Mouse (Mus musculus): Measurements from ENCODE around the gene Hibadh. TPM values are rescaled to one million over a fixed set of nuclear protein-coding genes. Genes with fewer than 3 reads are reported as not detected.

Hibadh gene
- polyA plus RNA-seq, 1 experiment from 2014 or later, result 68.7 TPM

GRCm38 (mm10) chr6:52630625-52631024 lies 9.6 kb downstream of the Hibadh start:
- no peaks in the 10 kb centered on the region for H3K4me1 ChIP-seq
- H3K27me3 ChIP-seq (ENCODE audit: low read depth, poor library complexity, severe bottlenecking), result no peaks in the 10 kb centered on the region
- no peak for DNase-seq (ENCODE audit: low spot score)
- H3K9me3 ChIP-seq (replicated peaks), result no peaks in the 10 kb centered on the region
- peaks cover 9% of the 10 kb centered on the region for H3K36me3 ChIP-seq
- H3K27ac ChIP-seq, result no peak overlapping the region
- 95% methylated on average over 4 of the region's 4 CpGs for WGBS
- H3K4me3 ChIP-seq, result no peak overlapping the region

GRCm38 (mm10) chr6:52629180-52629579 lies 11.0 kb downstream of the Hibadh start:
- WGBS, result over 99% methylated on average over 4 of the region's 4 CpGs
- peaks cover 19% of the 10 kb centered on the region for H3K36me3 ChIP-seq
- no peaks in the 10 kb centered on the region for H3K9me3 ChIP-seq (replicated peaks)
- no peak overlapping the region for H3K27ac ChIP-seq
- H3K4me3 ChIP-seq, result no peak overlapping the region
- no peaks in the 10 kb centered on the region for H3K27me3 ChIP-seq (ENCODE audit: low read depth, poor library complexity, severe bottlenecking)
- no peak for DNase-seq (ENCODE audit: low spot score)
- H3K4me1 ChIP-seq, result no peaks in the 10 kb centered on the region

- no peaks in the 10 kb centered on the region for H3K9me3 ChIP-seq (replicated peaks)
- WGBS, result 87% methylated on average over 4 of the region's 4 CpGs
Measured at GRCm38 (mm10) chr6:52626735-52627134, 13.5 kb downstream of the Hibadh start.

GRCm38 (mm10) chr6:52623741-52624140 lies 16.4 kb downstream of the Hibadh start:
- 95% methylated on average over 3 of the region's 3 CpGs for WGBS
- Histone ChIP-seq H3K27ac (no peak overlapping the region), H3K36me3 (peaks cover 30% of the 10 kb centered on the region), H3K9me3 (replicated peaks) (no peaks in the 10 kb centered on the region), H3K27me3 (ENCODE audit: low read depth, poor library complexity, severe bottlenecking) (no peaks in the 10 kb centered on the region), H3K4me1 (peaks cover 6% of the 10 kb centered on the region; the same call in 1 of the 2 replicates), H3K4me3 (no peak overlapping the region)
- no peak for DNase-seq (ENCODE audit: low spot score)

More at GRCm38 (mm10) chr6:52626735-52627134, 13.5 kb downstream of the Hibadh start:
- Histone ChIP-seq H3K4me1 (peaks cover 3% of the 10 kb centered on the region; the same call in 1 of the 2 replicates), H3K27ac (no peak overlapping the region), H3K36me3 (peaks cover 20% of the 10 kb centered on the region), H3K27me3 (ENCODE audit: low read depth, poor library complexity, severe bottlenecking) (no peaks in the 10 kb centered on the region), H3K4me3 (no peak overlapping the region)
- no peak for DNase-seq (ENCODE audit: low spot score)

- Histone ChIP-seq H3K9me3 (replicated peaks) (no peaks in the 10 kb centered on the region), H3K4me3 (no peak overlapping the region), H3K27me3 (ENCODE audit: low read depth, poor library complexity, severe bottlenecking) (no peaks in the 10 kb centered on the region), H3K4me1 (peaks cover 6% of the 10 kb centered on the region; the same call in 1 of the 2 replicates), H3K36me3 (peaks cover 34% of the 10 kb centered on the region), H3K27ac (no peak overlapping the region)
- DNase-seq (ENCODE audit: low spot score), result no peak
- whole genome bisulfite sequencing, result 69% methylated on average over 11 of the region's 11 CpGs
Measured at GRCm38 (mm10) chr6:52621731-52622480, 18.3 kb downstream of the Hibadh start.

GRCm38 (mm10) chr6:52620090-52620489 lies 20.1 kb downstream of the Hibadh start:
- DNase-seq (ENCODE audit: low spot score), result no peak
- H3K36me3 ChIP-seq, result peaks cover 27% of the 10 kb centered on the region
- no peaks in the 10 kb centered on the region for H3K9me3 ChIP-seq (replicated peaks)
- 83% methylated on average over 2 of the region's 2 CpGs for WGBS
- peaks cover 6% of the 10 kb centered on the region; the same call in 1 of the 2 replicates for H3K4me1 ChIP-seq
- no peak overlapping the region for H3K4me3 ChIP-seq
- no peaks in the 10 kb centered on the region for H3K27me3 ChIP-seq (ENCODE audit: low read depth, poor library complexity, severe bottlenecking)
- no peak overlapping the region for H3K27ac ChIP-seq

- no peak overlapping the region for H3K27ac ChIP-seq
- 0 out of 2 replicates have a peak, but pooled peaks cover 3% of the 10 kb centered on the region for H3K4me1 ChIP-seq
- no peak for DNase-seq (ENCODE audit: low spot score)
- 86% methylated on average over 6 of the region's 6 CpGs for WGBS
- no peaks in the 10 kb centered on the region for H3K27me3 ChIP-seq (ENCODE audit: low read depth, poor library complexity, severe bottlenecking)
- H3K9me3 ChIP-seq (replicated peaks), result no peaks in the 10 kb centered on the region
- H3K36me3 ChIP-seq, result no peaks in the 10 kb centered on the region
- H3K4me3 ChIP-seq, result no peak overlapping the region
Measured at GRCm38 (mm10) chr6:52609626-52610352, 30.4 kb downstream of the Hibadh start.

- Histone ChIP-seq H3K27ac (no peak overlapping the region), H3K4me3 (no peak overlapping the region)
- 89% methylated on average over 4 of the region's 4 CpGs for WGBS
Measured at GRCm38 (mm10) chr6:52608121-52608520, 32.1 kb downstream of the Hibadh start.

GRCm38 (mm10) chr6:52606746-52607347 lies 33.3 kb downstream of the Hibadh start:
- Histone ChIP-seq H3K27me3 (ENCODE audit: low read depth, poor library complexity, severe bottlenecking) (no peaks in the 10 kb centered on the region), H3K36me3 (no peaks in the 10 kb centered on the region), H3K9me3 (replicated peaks) (no peaks in the 10 kb centered on the region), H3K27ac (no peak overlapping the region), H3K4me1 (peaks cover 13% of the 10 kb centered on the region; the same call in 1 of the 2 replicates), H3K4me3 (no peak overlapping the region)
- no peak for DNase-seq (ENCODE audit: low spot score)
- WGBS, result 88% methylated on average over 7 of the region's 7 CpGs

More at GRCm38 (mm10) chr6:52608121-52608520, 32.1 kb downstream of the Hibadh start:
- DNase-seq (ENCODE audit: low spot score), result no peak
- Histone ChIP-seq H3K9me3 (replicated peaks) (no peaks in the 10 kb centered on the region), H3K27me3 (ENCODE audit: low read depth, poor library complexity, severe bottlenecking) (no peaks in the 10 kb centered on the region), H3K4me1 (peaks cover 9% of the 10 kb centered on the region; the same call in 1 of the 2 replicates), H3K36me3 (no peaks in the 10 kb centered on the region)

GRCm38 (mm10) chr6:52601706-52602642 lies 38.2 kb downstream of the Hibadh start:
- Histone ChIP-seq H3K27me3 (ENCODE audit: low read depth, poor library complexity, severe bottlenecking) (no peaks in the 10 kb centered on the region), H3K4me3 (no peak overlapping the region), H3K27ac (no peak overlapping the region), H3K9me3 (replicated peaks) (no peaks in the 10 kb centered on the region), H3K36me3 (no peaks in the 10 kb centered on the region), H3K4me1 (peaks cover 22% of the 10 kb centered on the region; the same call in 1 of the 2 replicates)
- no peak for DNase-seq (ENCODE audit: low spot score)
- WGBS, result 56% methylated on average over 7 of the region's 7 CpGs

GRCm38 (mm10) chr6:52601117-52601516 lies 39.1 kb downstream of the Hibadh start:
- H3K9me3 ChIP-seq (replicated peaks), result no peaks in the 10 kb centered on the region
- WGBS, result 53% methylated on average over 4 of the region's 4 CpGs
- no peak overlapping the region for H3K4me3 ChIP-seq
- peaks cover 22% of the 10 kb centered on the region; the same call in 1 of the 2 replicates for H3K4me1 ChIP-seq
- peak; percentile 56 for DNase-seq (ENCODE audit: low spot score)
- no peaks in the 10 kb centered on the region for H3K36me3 ChIP-seq
- H3K27ac ChIP-seq, result no peak overlapping the region
- H3K27me3 ChIP-seq (ENCODE audit: low read depth, poor library complexity, severe bottlenecking), result no peaks in the 10 kb centered on the region

GRCm38 (mm10) chr6:52594752-52595151 lies 45.4 kb downstream of the Hibadh start:
- Histone ChIP-seq H3K27me3 (ENCODE audit: low read depth, poor library complexity, severe bottlenecking) (no peaks in the 10 kb centered on the region), H3K4me1 (no peaks in the 10 kb centered on the region; the same call in 1 of the 2 replicates), H3K9me3 (replicated peaks) (no peaks in the 10 kb centered on the region), H3K36me3 (no peaks in the 10 kb centered on the region), H3K4me3 (no peak overlapping the region), H3K27ac (no peak overlapping the region)
- DNase-seq (ENCODE audit: low spot score), result no peak
- WGBS, result 92% methylated on average over 1 of the region's 1 CpGs
